ENCODE assay signal across 1 mouse cellular context in genomic region chr2:32824778-32825177, GRCm38 (mm10).
A peak's percentile ranks its signal among the peaks of the same experiment; 100 is the strongest.
TF ChIP-seq lines count a peak whose summit lies in the region.

No protein-coding gene starts in this region.

TF ChIP-seq in MEL, 35 proteins besides CTCF, POLR2A, EP300 and RAD21:
- no peak for TF ChIP-seq USF1 (IDR thresholded peaks at IDR 0.05; ENCODE audit: low read depth, low read length)
- TF ChIP-seq ZNF384 (IDR thresholded peaks at IDR 0.05; ENCODE audit: low read depth, low read length): peak; percentile 52; the same call in 1 of the 2 replicates
- TF ChIP-seq HCFC1 (IDR thresholded peaks at IDR 0.05; ENCODE audit: low read depth, low read length): no peak
